Mouse (Mus musculus) frontal cortex, postnatal 36 days (tissue): ENCODE measurements around the gene Prex1.
"Not testable (repeated sequence)": the region's sequence is repeated elsewhere in the genome, so short reads cannot be mapped to it uniquely, and the experiment has no call there.

ENCODE experiments used
- DNase-seq, 2 experiments: peaks; one replicate each; pipeline ENCODE4 v3.0.0; 2022; ENCODE audit warnings: low spot score in 2 of 2

Prex1 gene

DNA sequence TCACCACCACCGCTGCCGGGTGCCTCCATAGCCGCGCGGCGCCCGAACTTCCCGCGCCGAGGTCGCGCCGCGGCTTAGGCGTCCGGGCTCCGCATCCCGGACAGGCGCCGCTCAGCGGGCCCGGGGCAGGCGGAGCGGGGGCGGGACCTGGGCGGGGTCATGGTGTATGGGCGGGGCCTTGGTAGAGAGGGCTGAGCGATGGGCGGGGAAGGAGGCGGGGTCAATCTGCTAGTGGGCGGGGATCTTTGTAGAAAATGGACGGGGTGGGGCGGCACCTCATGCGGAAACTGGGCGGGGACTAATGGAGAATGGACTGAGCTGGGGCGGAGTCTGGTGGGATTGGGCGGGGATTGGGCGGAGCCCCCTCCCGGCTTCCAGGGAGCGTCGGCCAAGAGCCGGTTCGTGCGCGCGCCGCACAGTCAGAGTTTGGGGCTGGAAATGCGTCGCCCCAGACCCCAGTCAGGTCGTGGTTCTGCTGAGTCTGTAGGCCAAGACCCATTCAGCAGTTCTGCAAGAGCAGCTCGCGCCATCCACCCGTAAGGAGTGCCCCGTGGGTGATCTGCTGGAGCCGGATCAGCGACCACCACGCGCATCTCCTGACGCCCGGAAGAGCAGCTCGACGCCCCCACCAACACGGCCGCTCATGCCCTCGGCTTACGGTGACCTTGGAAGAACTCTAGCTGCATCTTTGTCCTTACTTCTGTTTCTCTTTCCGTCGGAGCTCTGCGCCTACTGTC, at the start of gene Prex1:
Gene Prex1, minus strand, starts transcription at position 143 of the 737 bp plus-strand sequence.
- DNase-seq: peak; percentile 94 to 97

DNA sequence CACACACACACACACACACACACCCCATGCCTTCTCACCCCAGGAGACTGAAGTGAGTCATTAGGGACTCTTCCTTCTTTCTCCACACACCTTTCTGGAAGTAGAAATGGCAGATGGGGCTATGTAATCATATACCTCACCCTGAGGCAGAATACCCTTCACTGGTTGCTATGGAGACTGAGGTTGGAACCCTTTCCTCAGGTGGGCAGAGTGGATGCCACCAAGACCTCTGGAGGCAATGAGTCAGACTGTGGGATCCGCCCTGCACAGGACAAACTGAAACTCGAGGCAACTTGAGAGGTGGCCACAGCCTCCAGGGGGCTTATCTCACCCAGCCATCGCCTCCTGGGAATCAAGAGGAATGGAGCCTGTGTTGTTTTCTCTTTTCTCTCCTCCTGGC, 44.3 kb upstream of the Prex1 start:
- DNase-seq: no peak

DNA sequence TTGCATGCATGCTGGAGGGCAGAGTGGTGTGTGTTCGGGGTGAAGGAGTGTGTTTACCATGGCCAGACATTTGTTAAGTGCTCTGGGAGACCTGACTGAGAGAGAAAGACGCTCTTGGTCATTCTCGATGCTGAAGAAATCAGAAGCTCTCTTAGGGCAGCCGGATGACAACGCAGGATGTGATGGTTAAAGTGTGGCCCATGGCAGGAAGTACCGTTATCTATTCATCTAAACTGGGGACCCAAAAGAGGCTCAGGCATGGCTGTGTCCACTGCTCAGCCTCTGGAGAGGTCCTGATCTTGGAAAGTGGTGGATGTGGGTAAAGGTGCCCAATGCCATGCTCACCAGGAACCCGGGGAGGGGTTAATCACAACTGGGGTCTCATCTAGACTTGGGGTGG, 41.1 kb upstream of the Prex1 start:
- no peak for DNase-seq

DNA sequence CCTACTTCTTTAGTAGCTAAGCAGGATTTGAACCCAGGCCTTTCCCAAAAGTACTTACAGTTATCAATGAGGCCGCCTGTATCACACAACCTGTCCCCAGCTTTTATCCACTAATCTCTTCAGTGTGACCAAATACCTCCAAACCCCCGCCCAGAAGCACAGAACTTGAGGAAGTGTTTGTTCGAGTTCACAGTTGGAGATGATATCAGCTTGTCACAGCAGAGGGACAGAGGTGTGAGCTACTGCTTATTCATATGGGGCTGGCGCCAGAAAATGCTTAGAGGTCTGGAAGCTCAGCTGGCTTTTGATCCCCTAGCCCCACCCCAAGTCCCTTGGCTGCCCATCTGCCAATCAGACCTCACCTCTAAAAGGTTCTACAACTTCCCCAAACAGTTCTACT, 40.6 kb upstream of the Prex1 start:
- no peak for DNase-seq

DNA sequence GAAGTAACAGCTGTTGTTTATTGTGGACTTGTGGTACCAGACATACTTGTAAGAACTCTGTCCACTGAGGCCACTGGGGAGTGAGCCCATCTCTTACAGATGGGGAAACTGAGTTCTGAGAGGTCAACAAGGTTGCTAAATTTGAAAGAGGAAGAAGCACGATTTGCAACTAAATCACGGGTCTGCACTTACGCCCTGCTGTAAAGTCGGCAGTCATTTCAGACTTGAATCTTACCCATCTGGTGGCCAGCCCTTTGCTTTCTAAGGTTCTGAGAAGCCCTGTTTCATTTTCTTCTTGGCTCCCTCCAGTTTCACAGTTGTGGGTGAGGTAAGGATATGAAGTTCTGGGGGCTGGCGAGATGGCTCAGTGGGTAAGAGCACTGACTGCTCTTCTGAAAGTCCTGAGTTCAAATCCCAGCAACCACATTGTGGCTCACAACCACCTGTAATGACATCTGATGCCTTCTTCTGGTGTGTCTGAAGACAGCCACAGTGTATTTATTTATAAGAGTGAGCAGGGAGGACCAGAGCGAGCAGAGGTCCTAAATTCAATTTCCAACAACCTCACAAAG, 37.1 kb upstream of the Prex1 start:
- DNase-seq: no peak

DNA sequence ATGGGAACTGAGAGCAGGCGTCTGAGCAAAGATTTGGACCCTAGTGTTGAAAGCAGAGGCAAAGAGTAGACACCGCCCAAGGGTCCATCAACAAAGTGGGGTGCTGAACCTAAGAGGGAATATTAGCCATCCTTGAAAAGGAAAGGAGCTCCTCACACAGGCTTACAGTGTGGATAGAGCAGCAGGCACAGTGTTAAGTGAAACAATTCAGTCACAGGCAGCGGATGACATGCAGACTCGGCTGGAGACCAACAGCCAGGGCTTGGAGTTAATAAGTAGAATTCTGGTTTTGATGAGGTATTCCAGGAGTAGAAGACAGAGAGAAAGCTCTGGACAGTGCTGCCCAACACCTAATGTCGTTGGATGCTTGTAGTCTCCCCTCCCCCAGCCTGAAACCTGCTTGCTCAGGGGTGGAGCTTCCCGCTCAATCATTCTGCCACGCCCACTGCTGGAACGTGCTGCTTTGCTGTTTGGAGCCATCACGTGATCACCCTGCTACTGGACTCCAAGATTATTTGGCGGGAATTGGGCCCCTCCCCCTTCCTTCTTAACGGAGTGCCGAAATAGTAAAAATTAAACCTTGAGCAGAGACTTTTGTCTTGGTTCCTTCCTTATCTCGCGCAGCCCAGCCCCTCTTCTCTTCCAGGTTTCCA, 32.8 kb upstream of the Prex1 start:
- not testable (repeated sequence) for DNase-seq

DNA sequence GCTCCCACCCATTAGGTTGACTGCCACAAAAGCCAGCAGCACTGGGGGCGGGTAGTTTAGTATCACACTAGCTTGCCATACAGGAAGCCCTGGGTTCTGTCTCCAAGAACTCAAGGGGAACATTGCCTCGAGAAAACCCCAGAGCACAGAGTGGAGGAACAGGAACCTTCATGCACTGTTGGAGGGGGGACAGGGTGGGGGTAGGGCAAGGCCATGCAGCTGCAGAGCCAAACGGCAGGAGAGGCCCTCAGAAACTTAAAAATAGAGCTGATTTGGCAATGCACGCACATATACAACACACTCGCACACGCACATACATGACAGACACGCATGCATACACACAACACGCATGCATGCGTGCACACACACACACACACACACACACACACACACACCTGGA, 32.2 kb upstream of the Prex1 start:
- DNase-seq: no peak

DNA sequence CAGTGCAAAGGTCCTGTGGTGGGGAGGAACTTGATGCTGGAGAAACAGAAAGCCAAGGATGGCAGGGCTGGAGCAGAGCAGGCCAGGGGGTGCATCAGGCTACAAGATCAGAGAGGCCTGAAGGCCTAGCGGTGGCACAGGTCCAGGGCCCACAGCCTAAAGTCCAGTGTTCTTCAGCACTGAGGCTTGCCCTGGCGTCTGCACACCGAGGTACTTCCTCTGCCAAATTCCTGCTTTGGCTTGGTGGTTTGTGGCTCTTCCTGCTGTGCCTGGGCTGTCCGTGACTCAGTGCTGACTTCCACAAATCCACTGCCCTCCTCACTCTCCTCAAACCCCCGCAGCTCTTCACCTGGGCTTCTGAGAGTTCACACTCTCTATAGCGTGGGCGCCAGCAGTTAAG, 30.8 kb upstream of the Prex1 start:
- no peak for DNase-seq

DNA sequence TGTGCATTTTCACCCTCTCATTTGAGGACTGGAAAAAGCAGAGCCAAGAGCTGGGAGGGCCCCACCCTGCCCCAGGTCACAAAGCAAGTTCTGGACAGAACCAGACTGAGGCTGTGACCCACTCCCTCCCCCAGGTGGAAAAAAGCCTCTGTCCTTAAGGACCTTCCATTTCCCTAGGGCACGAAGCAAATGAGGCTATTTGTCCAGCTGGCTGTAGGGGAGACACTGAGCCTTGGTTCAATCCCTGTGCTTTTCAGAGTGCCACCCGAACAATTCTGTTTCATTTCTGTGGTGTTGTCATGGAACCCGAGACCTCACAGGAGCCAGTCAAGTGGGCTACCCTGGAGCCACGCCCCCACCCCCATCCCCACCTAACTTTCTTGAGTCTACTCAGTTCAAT, 29.9 kb upstream of the Prex1 start:
- DNase-seq: no peak

DNA sequence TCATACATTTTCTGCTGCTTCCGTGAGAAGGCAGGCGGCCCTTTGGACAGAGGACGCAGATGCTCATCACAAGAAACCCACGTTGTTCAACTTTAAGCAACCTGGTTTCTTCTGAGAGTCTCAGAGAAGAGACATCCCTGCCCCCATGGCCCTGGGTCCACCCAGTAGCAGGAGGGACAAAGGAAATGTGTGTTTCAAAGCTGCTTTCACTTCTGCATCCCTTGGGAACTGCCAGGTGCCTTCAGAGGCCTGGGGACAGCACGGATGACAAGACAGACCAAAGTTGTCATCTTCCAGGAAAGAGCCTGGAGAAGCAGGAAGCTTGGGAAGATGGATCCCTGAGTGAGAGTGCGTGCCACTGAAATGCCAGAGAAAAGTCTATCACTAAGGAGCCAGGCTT, 27.8 kb upstream of the Prex1 start:
- no peak for DNase-seq

DNA sequence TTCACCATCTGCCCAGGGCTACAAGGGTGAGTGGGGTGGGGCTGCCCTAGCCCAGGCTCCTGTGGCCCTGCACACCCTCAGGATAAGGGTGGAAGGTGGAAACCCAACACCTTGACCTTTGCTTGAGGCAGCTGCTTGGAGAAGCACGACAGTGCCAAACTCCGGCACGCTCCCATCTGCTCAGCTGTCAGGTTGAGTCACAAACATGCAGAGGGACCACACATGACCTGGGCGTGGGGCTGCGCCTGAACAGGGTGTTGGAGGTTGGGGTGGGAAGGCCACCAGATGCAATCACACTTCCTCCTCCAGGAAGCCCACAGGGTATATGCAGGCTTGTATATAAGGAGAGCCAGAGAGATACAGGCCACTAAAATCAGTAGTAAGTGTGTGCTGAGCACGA, 26.8 kb upstream of the Prex1 start:
- DNase-seq: no peak

DNA sequence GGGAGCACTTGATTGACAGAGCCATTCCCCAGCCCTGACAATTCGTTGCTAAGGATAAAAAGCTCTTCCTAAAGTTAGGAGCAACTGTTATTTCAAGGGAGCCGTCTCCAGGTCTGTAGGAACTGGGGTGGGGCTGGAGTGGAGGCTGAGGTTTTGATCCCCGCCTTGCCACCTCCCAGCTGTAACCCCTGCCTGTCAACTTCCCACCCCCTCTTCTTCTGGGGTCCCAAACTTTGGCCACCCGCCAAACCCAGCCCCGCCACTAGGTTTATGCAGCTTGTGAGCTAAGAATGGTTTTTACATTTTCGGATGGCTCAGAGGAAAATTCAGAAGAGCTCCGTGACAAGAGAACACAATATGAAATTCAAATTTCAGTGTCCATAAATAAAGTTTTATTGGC, 23.7 kb upstream of the Prex1 start:
- DNase-seq: no peak

DNA sequence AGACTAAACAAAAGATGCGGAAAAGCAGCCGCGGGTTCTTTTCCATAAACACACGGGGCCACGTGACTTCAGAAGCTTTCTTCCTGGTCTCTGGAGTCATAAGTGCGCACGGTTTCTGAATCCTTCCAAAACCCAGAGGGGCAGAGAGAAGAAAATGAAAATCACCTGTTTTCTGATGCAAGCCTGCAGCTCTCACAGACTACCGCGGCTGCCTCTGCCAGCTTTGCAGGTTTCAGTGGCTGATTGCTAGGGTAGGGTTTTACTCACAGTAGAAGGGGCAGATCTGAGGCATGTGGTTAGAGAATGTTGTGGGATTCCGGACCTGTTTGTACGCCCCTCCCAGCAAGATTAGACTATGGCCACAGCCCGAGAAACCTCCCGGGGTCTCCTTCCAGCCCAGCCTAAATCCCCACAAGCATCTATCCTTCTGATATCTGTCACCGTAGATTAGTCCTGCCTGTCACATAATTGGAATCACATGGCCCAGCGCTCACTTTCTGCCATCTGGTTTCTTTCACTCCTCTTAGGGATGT, 21.9 kb upstream of the Prex1 start:
- DNase-seq: no peak

DNA sequence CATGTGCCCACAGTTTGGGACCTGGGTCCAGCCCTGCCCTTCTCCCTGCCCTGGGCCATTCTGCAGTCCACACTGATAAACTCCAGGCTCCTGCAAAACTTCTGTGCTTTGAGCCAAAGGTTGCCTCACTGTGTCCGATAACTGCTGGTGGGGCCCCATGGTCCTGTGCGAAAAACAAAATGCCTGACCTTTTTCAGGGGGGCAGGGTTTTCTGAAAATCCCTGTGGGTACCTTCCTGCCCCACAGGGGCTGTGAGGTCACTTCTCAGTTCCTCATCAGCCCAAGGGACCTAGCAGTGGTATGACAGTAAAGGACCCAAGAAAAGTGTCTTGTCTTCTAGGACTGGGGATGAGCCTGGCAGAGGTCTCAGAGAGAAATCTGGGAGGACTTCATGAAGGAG, 19.2 kb upstream of the Prex1 start:
- DNase-seq: no peak

DNA sequence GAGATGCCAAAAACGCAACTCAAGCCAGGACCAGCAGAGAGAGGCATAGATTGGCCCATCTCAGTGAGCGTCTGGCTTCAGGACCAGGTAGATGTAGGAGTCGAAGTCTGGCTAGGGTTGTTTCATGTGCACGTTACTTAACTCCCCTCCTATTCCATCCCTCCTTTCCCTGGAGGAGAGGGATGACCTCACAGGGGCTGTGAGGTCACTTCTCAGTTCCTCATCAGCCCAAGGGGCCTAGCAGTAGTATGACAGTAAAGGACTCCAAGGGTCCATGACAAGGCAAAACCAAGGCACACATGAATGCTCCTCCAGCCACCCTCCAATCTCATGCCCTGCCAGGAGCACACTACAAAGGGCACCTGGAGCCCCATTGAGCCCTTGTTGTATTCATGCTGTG, 18.5 kb upstream of the Prex1 start:
- DNase-seq: no peak

DNA sequence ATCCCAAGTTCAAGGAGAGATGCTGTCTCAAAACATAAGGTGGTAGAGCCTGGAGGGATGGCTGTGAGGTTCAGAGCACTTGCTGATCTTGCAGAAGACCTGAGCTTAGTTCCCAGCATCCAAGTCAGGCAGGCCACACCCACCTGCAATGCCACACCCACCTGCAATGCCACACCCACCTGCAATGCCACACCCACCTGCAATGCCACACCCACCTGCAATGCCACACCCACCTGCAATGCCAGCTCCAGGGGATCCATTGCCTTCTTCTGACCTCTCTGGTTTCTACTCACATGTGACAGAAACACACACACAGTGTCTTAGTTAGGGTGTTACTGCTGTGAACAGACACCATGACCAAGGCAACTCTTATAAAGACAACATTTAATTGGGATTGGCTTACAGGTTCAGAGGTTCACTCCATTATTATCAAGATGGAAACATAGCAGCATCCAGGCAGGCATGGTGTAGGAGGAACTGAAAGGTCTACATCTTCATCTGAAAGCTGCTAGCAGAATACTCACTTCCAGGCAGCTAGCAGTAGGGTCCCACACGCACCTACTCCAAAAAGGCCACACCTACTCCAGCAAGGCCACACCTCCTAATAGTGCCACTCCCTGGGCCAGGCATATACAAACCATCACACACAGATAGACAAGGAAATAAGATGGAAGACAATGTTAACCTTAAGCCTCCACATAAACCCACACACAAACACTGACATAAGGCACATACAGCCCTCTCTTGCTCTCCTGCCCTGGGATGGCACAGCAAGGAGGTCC, 17.7 kb upstream of the Prex1 start:
- not testable (repeated sequence) for DNase-seq

DNA sequence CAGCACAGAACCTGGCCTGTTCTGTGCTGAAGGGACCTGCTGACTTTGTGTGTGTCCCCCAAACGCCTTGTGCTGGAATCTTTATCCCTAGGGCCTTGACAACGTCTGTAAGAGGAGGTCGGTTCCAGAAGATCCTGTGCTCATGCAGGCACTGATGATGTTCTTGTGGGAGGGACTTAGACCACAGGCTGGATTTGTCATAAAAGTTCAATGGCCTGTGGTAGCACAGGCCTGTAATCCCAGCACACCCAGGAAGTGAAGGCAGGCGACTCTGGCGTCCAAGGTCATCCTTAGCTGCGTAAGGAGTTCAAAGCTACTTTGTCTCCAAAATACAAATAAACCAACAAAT, 16.9 kb upstream of the Prex1 start:
- no peak for DNase-seq

DNA sequence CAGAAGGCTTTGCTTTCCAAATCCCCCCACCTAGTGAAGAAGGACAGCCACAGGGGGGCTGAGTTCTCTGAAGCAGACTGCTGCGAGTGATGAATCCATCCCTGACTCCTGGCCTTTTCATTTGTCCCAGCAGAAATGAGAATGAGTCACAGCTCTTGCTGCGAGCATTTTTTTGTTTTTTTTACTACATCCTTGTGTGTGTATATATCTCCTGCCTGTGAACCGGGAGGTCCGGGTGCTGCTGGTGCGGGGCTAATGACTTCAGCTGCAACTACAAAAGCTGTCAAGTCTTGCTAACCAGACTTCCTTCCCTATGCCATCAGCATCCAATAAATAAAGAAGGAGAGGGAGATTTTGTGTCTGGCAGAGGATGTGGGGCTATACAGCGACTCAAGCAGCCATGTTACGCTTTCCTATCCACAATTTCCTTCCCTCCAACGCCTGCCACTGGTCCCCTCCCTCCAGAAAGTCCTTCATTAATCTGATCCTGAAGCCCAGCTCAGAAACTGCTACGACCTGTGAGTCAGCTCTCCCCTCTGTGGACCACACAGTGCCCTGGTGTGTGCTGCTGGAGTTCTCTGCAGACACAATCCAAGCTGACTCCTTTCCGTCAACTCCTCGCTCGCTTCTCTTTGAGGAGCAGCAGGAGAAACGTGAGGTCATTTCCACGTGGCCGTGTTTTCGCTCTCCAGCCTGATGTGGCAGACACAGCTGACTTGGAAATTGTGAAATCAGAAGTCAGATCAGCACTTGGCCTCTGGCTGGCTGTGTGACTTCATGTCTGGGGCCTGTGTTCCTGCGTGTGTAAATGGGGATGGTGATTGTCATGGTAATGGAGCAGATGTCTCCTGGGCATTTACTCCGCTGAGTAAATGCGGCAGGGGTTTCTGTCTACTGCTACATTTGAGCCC, 16.3 kb upstream of the Prex1 start:
- no peak for DNase-seq

DNA sequence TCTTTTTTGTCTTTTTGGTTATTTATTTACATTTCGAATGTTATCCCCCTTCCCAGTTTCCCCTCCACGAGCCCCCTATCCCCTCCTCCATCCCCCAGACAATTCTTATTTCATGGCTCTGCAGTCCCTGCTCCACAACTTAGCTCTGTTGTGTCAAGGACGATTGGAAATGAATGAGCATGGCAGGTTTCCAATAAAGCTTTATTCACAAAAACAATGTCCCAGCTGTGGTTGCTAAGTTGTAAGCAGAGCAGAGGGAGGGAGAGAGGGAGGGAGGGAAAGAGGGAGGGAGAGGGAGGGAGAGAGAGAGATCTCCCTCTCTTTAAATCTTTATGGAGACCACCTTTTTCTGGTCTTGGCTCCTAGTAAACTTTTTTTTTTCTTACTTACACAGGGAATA, 15.4 kb upstream of the Prex1 start:
- DNase-seq: no peak

DNA sequence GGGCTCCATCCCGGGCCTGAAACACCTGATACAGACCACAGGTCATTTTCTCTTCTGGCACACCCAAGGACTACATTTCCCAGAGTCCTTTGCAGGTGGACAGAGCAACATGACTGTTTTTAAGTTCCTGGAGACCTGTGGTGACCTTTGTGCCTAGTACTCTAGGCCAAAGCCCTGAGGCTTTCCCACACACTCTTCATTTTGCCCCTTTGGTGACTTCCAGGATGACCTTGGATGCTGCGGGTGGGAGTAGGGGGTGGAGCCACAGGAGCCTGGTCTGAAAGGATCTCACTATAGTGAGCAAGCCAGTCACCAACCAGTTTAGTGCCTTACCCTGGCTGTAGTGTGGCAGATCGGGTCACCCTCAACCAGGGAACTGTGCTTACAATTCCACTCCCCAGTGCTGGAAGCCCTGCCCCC, 14.6 kb upstream of the Prex1 start:
- DNase-seq: no peak

DNA sequence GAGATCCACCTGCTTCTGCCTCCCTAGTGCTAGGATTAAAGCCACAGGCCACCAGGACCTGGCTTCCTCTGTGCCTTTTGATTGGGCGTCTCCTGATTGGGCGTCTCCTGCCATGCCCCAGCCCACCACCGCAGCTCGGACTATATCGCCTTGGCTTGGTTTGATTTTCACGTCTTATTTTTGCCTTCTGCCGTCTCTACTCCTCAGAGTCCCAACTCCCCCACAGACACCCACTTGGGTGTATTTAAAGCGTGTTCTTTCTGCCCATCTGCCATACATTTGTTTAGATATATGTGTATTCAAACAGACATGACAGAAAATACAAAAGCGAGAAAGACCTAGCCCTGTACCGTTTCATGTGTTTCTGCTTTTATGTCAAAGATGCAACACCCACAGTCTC, 14.2 kb upstream of the Prex1 start:
- DNase-seq: peak; percentile 65 to 86
